Mouse (Mus musculus): ENCODE data around the gene Nfe2l2.
A peak's percentile ranks its signal among the peaks of the same experiment; 100 is the strongest.
"Not testable (repeated sequence)": the region's sequence is repeated elsewhere in the genome, so short reads cannot be mapped to it uniquely, and the experiment has no call there.

The Nfe2l2 gene

GRCm38 (mm10) chr2:75642312-75642711 is 62.1 kb downstream of the Nfe2l2 start:
- DNase-seq, result not testable (repeated sequence)

- DNase-seq, result peak; percentile 38
Observed at GRCm38 (mm10) chr2:75639535-75639934, 64.9 kb downstream of the Nfe2l2 start.

DNA sequence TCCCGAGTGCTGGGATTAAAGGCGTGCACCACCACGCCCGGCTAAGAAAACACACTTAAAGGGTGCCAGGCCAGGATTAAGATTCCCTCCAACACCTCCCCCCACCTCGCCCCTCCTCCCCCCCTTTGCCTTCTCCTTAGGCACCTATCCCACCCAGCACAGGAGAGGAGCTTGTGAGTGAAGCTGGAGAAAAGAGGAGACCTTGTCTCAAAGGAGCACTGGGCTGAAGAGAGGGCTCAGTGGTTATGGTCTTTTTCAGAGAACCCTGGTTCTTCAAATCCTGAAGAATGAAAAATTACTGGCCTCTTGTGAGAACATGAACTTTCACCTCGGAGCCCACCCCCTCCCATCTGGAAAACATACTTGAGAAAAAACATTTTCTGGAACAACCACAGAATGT is 66.6 kb downstream of the Nfe2l2 start:
- not testable (repeated sequence) for DNase-seq

GRCm38 (mm10) chr2:75637361-75637760 is 67.1 kb downstream of the Nfe2l2 start:
- DNase-seq, result no peak

- DNase-seq, result not testable (repeated sequence)
Observed at GRCm38 (mm10) chr2:75637055-75637304, 67.5 kb downstream of the Nfe2l2 start.

DNA sequence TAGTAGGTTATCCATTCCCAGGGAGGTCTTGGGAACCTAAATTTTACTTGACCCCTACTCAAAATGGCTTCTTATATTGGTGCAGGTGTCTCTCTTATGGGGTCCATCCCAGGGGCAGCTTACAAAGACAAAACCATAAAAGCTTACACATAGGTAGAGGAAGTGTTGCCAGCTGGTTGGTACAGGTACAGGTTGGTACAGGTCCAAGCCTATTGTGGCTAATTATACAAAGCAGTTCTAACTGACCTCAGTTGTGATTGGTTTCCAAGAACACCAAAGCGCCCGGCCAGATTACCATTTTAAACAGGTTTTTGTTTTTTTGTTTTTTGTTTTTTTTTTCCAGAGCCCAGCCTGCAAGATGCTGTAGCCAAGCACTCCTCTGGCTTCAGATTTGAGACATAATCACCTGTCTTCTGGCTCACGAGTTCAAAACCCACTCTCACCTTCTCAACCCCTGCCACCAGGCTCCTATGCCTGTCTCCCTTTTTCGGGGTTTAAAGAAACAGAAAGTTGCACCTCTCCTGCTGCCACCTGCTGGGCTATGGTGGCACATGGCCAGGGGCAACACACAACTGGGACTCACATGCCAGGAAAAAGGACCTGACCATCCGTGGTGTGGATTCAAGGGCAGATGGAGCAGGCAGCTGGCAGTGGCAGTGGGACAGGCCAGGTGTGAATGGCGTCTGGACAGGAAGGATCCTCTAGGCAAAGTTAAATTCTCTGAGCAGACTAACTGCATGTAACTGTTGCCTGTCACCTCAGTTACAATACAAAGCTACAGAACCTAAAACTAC is 68.0 kb downstream of the Nfe2l2 start:
- DNase-seq, result peak; percentile 82

GRCm38 (mm10) chr2:75634431-75634830 is 70.0 kb downstream of the Nfe2l2 start:
- not testable (repeated sequence) for DNase-seq

DNA sequence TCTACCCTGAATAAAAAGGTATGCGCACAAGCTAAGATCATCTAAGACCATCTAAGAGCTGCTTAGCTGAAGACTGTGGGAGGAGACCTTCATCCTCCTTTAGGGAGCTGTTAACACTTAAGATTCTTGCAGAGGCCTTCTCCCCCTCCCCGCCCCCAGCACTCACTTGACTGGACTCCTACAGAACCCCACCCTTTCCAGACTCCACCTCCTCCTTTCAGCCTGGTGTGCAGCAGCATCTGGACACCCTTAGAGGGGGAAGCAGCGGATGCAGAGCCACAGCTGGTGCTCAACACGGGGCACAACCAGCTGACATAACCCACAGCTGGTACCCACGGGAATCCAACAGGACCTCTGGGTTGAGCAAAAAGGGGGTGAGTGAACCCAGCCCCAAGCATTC is 70.7 kb downstream of the Nfe2l2 start:
- DNase-seq, result peak; percentile 57

DNA sequence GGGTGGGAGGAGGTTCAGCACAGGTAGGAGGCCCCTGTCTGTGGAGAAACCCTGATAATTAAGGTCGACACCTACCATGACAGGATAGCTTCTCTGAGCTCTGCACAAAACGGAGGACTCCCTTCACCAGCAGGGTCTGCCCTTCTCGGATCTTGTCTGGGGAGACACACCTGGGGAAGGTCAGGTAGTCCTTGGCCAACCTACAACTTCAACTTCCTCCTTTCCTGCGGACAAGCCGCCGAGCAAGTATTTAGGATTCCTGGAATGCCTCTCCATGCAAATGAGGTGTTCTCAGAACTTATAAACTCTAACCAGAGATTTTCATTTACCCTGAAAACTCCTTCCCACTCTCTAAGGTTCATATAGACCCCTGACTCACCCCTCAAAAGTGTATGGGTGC is 71.1 kb downstream of the Nfe2l2 start:
- DNase-seq, result peak; percentile 62

DNA sequence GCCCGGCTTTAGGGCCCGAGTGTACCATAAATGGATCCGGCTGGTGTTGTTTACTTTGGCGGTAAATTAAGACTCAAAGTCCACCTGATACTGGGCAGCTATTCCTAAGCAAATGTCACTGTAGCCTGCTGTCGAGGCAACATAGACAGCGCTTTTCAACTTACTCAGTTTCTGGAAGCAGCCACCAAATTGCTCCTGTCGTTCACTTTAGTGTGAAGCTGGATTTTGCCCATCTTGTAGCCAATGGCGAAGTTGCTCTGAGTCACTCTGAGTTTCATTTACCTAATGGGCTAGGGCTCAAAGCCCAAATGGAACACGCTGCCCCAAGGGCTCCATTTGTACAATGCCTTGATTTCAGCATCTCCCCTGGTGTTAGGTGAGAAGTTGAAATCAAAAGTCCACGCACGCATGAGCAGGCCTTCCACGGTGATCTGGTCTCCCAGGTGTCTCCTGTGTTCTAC is 71.7 kb downstream of the Nfe2l2 start:
- DNase-seq, result peak; percentile 55

DNA sequence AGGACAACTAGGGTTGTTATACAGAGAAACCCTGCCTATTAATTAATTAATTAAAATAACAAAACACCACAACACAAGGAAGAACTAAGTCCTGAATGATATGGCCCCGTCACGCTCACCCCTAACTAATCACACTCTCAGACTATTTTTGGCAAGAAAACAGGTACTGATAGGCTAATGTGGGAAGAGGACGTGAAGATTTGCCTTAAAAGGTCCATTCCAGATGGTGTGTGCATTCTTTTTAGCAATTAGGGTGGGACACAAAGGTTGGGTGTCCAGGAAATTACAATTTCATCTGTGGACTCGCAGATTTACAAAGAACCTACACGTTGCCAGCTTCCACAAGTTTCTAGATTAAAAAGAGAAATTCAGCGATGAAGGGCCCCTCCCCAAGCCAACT is 72.4 kb downstream of the Nfe2l2 start:
- DNase-seq, result no peak

GRCm38 (mm10) chr2:75631421-75631820 is 73.0 kb downstream of the Nfe2l2 start:
- DNase-seq, result no peak

DNA sequence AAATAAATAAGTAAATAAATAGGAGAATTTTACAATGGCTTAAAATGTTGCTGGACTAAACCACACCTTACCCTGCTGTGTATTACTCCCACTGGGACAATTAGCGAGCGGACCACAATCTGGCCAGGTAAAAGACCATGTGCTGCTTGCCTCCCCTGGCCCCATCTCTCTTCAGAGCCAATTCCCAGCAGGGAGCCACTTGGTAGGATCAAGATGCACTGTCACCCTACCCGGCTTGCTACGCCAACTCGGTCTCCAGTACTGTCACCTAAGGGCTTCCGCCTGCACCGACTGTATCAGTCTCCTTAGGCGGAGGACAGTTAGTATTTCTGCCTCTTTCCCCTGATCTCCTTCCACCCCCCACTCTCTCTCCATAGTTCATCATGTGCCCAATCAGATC is 76.0 kb downstream of the Nfe2l2 start:
- DNase-seq, result no peak

GRCm38 (mm10) chr2:75626597-75627440 is 77.6 kb downstream of the Nfe2l2 start:
- no peak for DNase-seq
